Mouse (Mus musculus): ENCODE results near the gene Tbx3. TPM values are rescaled to one million over a fixed set of nuclear protein-coding genes. Genes with fewer than 3 reads are reported as not detected.

Tbx3 gene
- total RNA-seq (2021): 1 to 10 TPM; 3.0 to 3.6 TPM
- long read RNA-seq, partial matches to known transcripts: 1 of 2 reads
- long read RNA-seq, other reads (novel, unspliced or antisense): 1 of 2 reads

DNA sequence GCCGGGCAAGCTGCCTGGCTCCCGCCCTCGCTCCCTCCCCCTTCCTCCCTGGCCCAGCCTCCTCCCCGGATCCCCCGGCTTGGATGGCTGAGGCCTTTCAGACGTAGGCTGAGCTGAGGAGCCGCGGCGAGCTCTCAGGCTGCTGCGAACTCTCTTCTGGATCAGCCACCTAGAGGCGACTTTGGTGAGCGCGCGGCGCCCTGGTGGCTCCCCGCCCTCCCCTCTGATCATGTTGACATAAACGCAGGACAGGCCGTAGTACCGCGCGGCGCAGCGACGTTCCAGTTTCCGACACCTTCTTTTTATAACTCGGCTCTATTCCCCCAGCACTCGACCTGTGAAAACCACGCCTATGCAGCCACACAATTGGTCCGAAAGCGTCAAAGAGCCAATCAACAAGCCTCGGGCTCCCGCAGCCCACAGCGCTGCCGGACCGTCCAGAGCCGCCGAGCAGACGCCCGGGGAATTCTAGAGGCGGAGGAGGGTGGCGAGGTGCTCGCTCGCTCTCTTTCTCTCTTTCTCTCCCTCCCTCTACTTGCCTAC is at the start of gene Tbx3:
Gene Tbx3, plus strand, starts transcription at position 104 of the 543 bp plus-strand sequence.
- peak; percentile 63 to 74 for DNase-seq (ENCODE audit: low spot score in 2 of 2)

DNA sequence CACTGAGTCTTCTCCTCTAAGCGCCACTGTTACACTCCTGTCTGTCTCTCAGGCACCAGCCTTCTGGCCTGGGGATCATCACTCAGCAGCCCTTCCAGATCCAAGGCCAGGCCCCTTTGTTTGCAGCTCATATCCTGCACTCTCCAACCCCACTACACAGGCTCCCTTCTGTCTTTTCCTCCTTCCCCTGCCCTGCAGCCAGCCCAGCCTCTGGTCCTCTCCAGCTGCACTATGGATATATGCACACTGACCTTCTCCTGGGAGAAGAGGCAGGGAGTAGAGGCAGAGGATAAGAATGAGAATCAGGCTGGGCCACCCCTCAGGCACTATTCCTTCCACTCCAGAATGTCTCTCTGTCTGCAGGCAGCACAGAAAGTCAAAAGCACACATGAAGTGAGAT is 48.4 kb upstream of the Tbx3 start:
- no peak for DNase-seq (ENCODE audit: low spot score in 2 of 2)

DNA sequence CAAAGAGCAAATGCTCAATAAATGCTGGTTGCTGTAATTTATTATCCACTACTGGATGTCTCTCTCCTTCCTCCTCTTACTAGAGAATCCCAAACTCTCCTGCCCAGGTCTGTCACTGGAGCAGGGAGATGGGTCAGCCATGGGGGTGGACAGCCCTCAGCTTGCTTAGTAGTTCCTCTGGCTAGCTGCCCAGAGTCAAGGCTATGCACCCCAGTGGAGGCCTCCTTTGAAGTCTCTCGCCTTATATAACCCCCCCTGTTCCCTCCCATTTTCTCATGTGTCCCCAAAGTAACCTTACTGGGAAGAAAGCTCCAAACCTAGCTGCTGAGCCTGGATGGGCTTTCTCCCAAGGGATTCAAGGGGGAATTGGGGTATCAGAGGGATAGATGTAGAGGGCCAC is 45.9 kb upstream of the Tbx3 start:
- no peak for DNase-seq (ENCODE audit: low spot score in 2 of 2)

DNA sequence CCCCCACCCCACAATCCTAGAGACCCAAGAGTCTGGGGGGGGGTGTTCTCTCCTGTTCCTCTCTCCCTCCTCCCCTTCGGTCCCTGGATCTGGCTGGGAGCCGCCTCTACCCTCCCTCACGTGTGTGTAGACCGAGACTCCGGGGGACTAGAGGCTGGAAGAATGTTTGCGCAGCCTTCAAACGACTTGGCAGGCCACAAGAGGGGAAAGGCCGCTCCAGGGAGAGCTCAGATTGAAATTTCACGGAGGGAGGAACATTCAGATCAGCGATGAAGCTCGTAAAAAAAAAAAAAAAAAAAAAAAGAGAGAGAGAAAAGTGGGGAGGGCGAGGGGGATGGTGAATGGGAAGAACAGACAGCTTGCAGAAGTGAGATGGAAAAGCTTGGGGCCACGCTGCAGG is 44.9 kb upstream of the Tbx3 start:
- DNase-seq (ENCODE audit: low spot score in 2 of 2): no peak

DNA sequence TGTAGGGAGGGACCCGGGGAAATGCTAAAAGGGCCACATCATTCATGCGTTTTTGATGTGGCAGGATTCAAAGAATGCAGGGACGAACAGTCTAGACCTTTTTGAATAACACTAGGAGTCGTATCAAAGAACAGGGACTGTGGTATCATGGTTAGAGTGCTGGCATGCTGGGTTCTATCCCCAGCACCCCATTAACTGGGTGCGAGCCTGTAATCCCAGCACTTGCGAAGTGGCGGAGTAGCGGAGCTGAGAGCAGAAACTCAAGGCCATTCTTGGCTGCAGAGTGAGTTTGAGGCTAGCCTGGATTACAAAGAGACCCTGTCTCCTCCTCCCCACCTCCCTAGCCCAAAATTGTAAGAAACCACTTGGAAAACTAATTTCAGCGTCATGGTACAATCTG is 44.3 kb upstream of the Tbx3 start:
- DNase-seq (ENCODE audit: low spot score in 2 of 2): no peak

DNA sequence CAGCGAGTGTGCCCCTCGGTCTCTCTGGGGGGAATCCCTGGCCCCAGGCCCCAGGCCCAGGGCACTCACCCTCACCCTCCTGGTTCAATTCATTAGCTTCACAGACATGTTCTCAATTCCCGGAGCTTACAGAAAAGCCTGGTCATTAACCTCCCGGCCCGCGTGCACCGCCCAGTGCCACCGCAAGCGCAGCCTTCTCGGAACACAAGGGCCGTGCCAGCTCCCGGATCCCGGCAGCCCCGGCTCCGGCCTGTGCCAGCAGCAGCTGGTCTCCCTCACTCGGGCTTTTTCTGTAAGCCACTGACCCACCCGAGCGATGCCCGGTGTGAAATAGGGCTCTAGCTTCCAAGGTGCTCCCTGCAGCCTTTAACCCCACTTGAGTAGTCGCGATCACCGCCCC is 43.8 kb upstream of the Tbx3 start:
- peak; percentile 19 to 32 for DNase-seq (ENCODE audit: low spot score in 2 of 2)

DNA sequence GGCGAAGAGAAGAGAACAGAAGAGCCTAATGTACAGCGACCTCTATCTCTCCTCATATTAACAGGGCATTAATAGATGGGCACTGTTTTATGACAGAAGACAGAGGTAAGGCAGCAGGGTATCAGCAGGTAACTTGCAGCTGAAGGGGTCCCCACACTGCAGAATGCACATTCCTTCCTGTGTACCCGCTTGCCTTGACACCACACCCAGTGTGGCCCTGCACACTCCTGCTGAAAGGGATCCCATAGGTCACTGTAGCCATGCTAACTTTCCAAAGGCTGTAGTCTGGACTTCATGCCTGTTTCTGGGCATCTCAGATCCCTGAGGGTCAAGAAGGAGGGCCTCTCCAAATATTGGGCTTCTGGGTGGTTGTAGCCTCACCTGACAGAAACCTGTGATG is 42.4 kb upstream of the Tbx3 start:
- DNase-seq (ENCODE audit: low spot score in 2 of 2): no peak

DNA sequence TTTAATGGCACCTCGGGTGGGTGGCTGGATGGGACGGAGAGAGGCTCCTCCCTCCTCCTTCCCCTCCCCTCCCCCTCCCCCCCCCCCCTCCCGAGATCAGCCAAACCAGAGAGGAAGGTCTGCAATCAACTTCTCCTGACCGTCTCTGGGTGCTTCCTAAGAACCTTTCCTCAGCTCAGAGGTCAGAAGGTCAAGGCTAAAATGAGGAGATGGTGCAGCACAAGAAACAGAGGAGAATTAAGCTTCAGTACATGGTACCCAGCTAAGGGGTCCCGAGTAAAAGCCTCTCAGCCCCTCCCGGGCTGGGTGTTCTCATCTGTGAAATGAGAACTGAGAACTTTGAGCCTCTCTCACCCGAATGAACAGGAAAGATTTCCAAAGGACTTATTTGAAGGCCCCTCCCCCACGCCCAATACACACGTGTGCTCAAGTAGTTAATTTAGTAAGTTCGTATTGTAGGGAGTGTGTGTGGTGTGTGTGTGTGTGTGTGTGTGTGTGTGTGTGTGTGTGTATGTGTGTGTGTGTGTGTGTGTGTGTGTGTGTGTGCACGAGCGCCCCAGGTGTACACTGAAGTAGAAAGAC is 41.6 kb upstream of the Tbx3 start:
- DNase-seq (ENCODE audit: low spot score in 2 of 2): no peak

DNA sequence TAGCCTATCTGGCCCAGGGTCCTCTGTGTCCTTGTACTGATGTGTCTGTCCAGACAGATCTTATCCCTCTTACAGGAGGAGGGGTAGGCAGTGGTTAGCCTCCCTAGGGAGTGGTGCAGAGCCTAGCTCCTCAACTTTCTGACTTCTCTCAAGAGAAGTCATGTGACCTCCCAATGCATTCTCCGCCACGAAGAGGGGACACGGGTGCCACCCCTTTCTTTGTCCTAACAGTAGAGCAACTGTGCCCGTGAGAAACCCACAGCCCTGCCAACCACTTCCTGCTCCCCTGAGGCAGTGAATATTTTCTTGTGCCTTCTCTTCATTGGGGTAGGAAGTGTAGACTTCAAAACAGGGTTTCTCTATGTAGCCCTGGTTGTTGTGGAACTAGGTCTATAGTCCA is 36.9 kb upstream of the Tbx3 start:
- no peak for DNase-seq (ENCODE audit: low spot score in 2 of 2)

DNA sequence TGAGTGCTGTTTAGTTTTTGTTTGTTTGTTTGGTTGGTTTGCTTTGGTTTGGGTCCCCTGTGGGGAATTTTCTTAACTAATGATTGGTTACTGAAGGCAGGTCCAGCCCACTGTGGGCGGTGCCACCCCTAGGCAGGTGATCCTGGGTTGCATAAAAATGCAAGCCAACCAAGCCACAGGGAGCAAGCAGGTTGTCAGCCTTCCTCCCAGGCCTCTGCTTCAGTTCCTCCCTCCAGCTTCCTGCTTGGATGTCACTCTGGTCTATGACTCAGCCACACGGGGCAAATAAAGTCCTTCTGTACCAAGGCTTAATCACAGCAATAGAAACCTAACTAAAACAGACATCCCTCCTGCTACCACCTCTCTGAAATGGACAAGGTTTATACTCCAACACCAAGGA is 35.6 kb upstream of the Tbx3 start:
- DNase-seq (ENCODE audit: low spot score in 2 of 2): no peak

DNA sequence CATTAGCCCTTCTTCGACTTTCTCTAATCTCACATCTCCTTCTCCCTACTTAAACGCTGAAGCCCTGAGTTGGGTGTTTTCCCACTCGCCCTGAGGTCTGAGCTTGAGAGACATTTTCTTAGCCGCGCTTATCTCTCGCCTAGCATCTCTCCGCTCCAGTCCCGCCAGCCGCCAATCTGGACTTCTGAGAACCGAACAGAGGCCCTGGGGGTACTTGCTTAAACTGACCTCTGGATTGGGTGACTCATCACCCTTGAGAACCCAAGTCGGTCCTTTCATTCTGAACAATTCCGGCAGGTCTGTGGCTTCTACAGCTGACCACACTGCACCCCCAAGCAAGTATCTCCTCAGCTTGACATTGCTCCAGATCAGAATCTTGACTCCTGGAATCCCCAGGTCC is 32.2 kb upstream of the Tbx3 start:
- no peak for DNase-seq (ENCODE audit: low spot score in 2 of 2)

DNA sequence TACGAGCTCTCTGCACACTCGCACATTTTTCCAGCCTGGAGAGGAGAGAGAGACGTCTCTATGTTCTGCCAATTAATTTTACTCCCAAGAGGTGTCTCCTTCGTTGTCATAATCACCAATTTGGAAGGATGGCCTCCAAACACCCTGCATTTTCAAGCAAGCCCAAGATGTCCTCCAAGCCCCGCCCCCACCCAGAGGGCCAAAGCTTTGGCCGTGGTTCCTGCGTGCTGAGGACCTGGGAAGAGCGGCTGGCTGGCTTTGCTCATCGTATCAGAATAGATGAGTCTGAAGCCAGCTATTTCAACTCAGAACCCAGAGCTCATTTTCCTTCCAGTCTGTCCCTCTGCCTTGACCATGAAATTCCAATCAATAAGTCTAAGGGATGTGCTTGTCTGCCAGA is 29.4 kb upstream of the Tbx3 start:
- no peak for DNase-seq (ENCODE audit: low spot score in 2 of 2)

DNA sequence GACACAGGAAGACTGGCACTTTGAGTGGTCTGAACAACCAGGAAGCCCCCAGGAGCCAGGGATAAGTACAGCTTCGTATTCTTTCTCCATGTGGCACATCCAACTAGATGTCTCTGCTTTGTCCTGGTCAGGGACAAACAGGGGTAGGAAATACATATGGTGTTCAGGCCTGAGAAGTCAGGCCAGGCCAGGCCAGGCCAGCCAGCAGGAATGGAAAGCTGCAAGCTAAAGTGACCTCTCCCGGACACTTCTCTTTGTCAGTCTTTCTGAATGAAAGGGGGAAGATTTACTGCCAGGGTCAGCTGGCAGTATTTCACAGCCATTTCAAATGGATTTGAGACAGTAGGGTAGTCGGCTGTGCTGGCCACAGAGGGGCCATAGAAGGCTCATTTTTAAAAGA is 28.8 kb upstream of the Tbx3 start:
- DNase-seq (ENCODE audit: low spot score in 2 of 2): no peak

DNA sequence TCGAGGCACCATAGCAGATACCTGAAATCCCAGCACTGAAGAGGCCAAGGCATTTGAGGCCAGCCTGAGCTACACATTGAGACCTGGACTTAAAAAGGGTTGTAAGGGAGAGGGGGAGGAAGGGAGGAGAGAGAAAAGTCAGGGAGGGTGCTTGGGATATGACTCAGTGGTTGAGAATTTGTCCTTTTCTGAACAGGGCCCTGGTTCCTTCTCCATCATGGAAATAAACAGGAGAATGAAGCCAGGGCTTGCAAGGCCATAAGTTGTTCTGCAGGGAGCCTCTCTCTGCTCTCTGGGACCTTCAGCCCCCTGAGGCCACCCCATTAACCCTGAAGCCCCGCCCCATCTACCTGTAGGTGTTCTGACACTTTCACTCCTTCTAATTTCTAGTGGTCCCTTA is 23.5 kb upstream of the Tbx3 start:
- DNase-seq (ENCODE audit: low spot score in 2 of 2): no peak

DNA sequence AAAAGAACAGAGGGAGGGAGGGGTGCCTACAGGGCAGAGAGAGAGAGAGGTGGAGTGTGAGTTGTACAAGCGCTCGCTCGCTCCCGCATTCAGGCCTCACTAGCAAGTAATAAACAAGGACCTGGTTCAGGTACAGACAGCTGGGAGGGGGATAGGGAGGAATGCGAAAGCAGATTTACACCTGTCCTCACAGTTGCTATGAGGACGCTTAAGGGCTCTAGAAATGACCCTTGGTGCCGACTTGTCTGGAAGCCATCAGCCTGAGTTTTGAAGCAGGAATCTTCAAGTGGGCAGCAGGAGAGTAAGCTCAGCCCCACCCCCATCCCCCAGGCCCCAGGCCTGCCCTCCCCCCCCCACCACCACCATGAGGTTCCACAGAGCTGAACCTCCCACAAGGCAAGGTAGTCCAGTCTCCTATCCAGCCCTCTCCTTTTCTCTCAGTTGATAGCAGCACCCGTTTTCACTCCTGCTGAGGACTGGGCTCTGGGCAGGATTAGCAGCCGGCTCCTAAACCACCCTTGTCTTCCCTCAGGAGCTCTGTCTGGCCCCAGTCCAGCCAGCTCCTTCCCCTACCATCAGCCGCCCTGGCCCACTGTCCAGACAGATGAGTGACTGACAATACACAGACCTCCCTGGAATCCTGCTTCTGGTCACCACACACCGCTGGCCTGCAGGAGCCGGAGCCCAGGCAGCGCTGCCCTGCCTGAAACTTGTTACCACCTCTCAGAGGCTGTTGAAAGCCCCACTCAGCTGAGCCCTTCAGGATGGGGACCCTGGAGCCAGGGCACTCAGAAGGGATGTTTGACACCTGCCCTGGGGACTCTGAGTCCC is 19.1 kb upstream of the Tbx3 start:
- DNase-seq (ENCODE audit: low spot score in 2 of 2): no peak

DNA sequence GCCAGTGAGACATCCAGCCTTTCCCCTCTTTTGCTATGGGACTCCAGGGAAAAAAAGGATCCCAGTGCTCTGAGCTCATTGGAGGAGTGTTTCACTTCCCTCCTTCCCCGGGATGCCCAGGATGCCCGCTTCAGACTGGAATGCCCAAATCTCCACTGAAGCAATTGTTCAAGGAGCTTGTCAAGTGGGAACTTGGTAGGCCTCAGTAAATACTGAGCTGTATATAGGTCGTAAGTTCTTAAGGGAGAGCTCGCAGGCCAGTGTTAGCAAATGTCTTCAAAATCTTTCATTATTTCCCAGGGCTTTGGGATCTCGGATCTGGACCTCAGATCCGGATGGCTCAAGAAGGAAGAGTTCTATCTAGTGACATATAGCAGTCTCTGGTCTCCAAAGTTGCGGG is 14.1 kb upstream of the Tbx3 start:
- no peak for DNase-seq (ENCODE audit: low spot score in 2 of 2)

DNA sequence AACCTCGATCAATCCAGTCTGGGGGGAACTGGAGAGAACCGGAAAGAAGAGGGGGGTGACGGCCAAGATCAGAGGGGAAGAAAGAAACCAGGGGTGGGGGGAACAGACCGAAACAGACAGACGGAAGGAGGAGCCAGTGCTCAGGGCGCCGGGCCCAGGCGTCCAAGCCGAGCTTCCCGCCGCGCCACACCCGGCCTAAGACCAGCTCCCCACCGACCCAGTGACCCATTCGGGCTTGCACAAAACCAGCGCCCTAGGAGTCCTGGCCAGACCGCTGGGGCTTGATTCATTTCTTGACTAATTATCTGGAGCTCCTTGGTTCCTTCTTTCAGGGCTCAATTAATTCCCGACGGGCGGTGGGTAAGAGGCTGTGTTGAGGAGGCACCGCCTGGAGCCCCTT is 13.6 kb upstream of the Tbx3 start:
- DNase-seq (ENCODE audit: low spot score in 2 of 2): no peak

DNA sequence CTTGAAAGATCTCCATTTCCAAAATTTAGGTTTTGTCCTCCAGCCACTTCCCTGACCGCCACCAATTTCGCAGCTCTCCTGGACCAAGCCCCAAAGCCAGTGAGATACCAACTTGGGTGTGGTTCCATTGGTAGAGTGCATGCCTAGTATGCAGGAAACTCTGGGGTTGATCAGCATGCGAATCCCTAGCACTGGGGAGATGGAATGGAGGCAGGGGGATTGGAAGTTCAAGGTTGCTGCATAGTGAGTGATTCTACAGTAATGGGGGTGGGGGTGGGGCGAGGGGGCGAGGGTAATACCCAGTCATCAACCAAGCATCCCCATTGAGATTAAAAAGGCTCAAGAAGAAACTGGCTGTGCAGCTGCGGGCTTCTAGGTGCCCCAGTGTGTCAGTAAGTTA is 13.1 kb upstream of the Tbx3 start:
- DNase-seq (ENCODE audit: low spot score in 2 of 2): no peak

DNA sequence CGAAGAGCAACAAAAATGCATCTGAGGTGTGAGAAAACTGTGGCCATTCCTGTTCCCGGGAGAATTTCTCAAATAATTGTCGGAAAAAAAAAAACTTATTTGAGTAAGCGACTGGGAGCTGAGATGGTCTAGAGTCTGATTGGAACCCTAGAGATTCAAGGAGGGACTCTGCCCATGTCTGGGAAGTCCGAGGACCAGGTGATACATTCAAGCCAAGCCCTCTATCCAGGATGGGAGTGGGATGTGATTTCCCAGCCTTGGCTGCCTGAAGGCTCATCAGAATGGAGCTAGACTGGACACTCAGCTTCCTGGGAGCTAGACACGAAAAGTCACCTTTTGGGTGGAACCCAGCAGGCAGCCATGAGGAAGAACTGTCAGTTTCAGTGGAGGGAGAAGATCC is 12.7 kb upstream of the Tbx3 start:
- no peak for DNase-seq (ENCODE audit: low spot score in 2 of 2)

DNA sequence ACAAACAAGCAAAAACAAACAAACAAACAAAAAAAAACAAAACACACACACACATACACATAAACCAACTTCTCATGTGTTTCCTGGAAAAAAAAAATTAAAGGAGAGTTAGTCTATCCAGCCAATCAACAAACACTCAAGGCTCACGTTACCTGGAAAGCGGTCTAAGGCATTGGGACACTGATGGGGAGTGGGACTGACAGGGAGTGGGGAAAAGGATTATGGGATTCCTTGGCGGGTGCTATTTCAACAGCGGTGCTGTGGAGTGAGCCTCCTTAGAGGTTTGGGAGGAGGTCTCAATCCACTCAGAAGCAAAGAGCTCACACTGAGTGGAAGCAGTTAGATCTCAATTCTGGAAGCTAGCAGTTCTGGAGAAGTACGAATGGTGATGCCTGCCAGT is 12.1 kb upstream of the Tbx3 start:
- no peak for DNase-seq (ENCODE audit: low spot score in 2 of 2)

DNA sequence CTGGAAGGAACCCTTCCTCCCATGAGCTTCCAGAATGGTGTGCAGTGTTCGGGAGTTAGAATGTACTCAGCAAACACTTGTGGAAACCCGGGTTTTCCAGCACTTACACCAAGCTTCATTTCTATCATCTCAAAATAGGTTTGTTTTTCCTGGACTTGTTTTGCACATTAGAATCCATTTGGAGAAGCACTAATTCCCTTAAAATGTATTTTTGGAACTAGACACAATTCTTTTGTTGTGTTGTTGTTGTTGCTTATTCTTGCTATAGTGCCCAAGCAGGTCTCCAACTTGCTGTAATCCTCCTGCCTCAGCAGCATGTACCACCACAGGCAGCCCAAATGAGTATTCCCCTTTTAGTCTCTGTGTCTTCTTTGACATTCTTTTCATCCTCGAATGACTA is 11.4 kb upstream of the Tbx3 start:
- no peak for DNase-seq (ENCODE audit: low spot score in 2 of 2)

DNA sequence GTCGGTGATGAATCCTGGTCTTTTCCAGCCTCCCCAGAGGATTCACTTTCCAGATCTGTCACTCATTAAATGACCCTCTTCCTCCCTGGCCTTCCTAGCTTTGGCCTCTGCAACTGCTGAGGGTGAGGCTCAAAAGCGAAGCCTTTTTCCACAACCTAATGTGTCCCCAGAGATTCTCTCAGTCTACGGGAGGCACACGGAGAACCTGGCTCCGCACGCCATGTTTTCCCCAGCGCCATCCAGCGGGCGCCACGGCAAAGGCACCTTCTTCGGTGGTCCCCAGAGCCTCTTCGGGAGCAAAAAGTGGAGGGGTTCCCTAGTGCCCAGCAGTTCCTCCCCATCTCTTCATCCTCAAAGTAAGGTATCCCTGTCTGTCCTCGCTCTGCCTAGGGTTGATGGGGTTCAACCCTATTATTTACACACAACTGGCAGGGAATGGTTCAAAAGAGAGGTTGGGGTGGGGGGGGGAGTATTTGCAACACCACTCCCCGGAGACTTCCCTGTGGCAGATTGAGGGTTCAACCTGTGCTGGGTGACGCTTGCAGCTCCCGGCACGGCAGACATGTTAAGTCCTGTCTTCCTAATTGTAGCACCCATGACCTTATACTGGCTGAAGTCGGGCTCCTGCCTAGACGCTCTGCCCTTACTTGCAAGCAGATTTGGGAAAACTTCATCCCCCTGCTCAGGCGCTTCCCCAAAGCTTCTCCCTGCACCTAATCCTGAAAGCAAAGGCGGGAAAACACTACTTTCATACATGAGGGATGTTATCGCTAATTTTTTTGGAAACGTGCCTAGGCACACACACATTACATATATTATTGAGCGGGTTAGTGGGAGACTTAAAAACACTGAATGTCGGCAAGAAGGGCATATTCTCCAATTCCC is 9.7 kb upstream of the Tbx3 start:
- DNase-seq (ENCODE audit: low spot score in 2 of 2): no peak

Data from layer of hippocampus, postnatal 10 days (tissue).